Mouse (Mus musculus) stomach, embryonic 14.5 days (tissue): ENCODE measurements around the gene Arhgap24. TPM values are rescaled to one million over a fixed set of nuclear protein-coding genes. Genes with fewer than 3 reads are reported as not detected.

Experiments
- ATAC-seq: fragments of 200-750 bp; cut with Nextera tagmentation; 2 replicates; pipeline ENCODE4 v1.8.0; 2017; ENCODE audit warnings: low read depth, moderate TSS enrichment; ENCODE audit not compliant: insufficient number of reproducible peaks, insufficient read depth, low FRiP score
- H3K27ac ChIP-seq: fragments of 300-500 bp; sonication (generic); 2 replicates; pipeline ENCODE4 v1.5.1; 2014; ENCODE audit warnings: mild to moderate bottlenecking, low read length, moderate library complexity, mixed read lengths
- H3K27me3 ChIP-seq: fragments of 300-500 bp; sonication (generic); 2 replicates; pipeline ENCODE4 v1.6.1; 2014; ENCODE audit warnings: low read length, control low read depth, mixed read lengths; ENCODE audit not compliant: control insufficient read depth, insufficient read depth
- H3K36me3 ChIP-seq: fragments of 300-500 bp; sonication (generic); 2 replicates; pipeline ENCODE4 v1.6.1; 2014; ENCODE audit warnings: mild to moderate bottlenecking, control low read depth, low read length, moderate library complexity, mixed read lengths; ENCODE audit not compliant: control insufficient read depth, insufficient read depth
- H3K4me1 ChIP-seq: fragments of 300-500 bp; sonication (generic); 2 replicates; pipeline ENCODE4 v1.6.1; 2014; ENCODE audit warnings: low read length, control low read depth, mixed read lengths; ENCODE audit not compliant: control insufficient read depth, insufficient read depth
- H3K4me2 ChIP-seq: fragments of 300-500 bp; sonication (generic); replicated peaks from 2 replicates; pipeline ENCODE4 v1.6.1; 2014; ENCODE audit warnings: low read depth, low read length, control low read depth
- H3K4me3 ChIP-seq: fragments of 300-500 bp; sonication (generic); 2 replicates; pipeline ENCODE4 v1.5.1; 2014; ENCODE audit warnings: low read depth, low read length, control low read depth
- H3K9ac ChIP-seq: fragments of 300-500 bp; sonication (generic); replicated peaks from 2 replicates; pipeline ENCODE4 v1.6.1; 2014; ENCODE audit warnings: low read depth, mild to moderate bottlenecking, control low read depth, low read length, moderate library complexity, mixed read lengths
- H3K9me3 ChIP-seq: fragments of 300-500 bp; sonication (generic); 2 replicates; pipeline ENCODE4 v1.6.1; 2016; ENCODE audit warnings: low read depth, low read length, control low read depth; ENCODE audit not compliant: control insufficient read depth
- WGBS: fragments of 180-500 bp; shearing (Covaris S2); extraction: QIAGEN DNeasy Blood & Tissue Kit; methylation state at CpG from one replicate; pipeline ENCODE4 v1.1.7; 2014; 5-methylcytosine and 5-hydroxymethylcytosine counted together
- polyA plus RNA-seq: library from polyadenylated mRNA; unstranded; fragments of >200 nt; fragmentation: Nextera tagmentation; extraction: Ambion mirVana; gene quantifications from 2 replicates; pipeline ENCODE4 v1.2.1, GENCODE M21; 2014

The Arhgap24 gene
- polyA plus RNA-seq, 1 experiment from 2014 or later, result 27.3 TPM

DNA sequence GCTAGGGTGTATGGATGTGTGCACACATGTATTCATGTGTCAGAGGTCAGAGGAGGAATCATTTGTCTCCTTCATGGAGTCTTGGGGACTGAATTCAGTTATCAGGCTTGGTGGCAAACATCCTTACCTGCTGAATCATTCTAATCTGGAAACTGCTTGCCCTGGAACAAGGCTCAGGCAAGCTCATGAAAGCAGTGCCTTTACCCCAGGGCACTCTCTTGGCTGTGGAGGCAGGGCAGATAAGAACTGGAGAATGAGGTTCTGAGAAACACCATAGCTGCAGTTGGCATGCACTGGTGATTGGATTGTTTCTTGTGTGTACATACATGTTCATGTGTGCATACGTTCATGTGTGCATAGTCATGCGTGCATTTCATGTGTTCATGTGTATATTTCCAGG is 132.9 kb downstream of the Arhgap24 start:
- Histone ChIP-seq H3K4me3 (no peak overlapping the region), H3K9ac (no peak overlapping the region), H3K36me3 (no peaks in the 10 kb centered on the region), H3K4me1 (no peaks in the 10 kb centered on the region), H3K27me3 (no peaks in the 10 kb centered on the region), H3K9me3 (no peaks in the 10 kb centered on the region), H3K4me2 (no peak overlapping the region), H3K27ac (no peak overlapping the region)
- 97% methylated on average over 2 of the region's 2 CpGs for WGBS
- no peak for ATAC-seq

DNA sequence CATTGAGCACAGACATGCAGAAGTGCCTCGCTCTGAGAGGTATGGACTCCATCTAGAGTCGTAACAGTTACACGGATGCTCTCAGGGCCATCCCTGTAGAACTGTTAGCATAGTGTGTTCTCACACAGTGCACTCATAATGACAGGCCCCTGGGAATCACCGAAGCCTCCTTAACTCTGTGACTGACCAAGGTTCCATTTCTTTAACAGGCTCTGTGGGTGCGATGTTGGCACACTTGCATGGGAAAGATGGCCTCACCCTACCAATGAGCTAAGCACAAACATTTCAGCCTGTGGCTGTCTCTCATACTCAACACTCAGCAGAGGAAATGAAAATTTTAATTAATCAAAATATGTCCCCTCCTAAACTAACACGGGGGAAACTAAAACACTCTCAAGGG is 134.1 kb downstream of the Arhgap24 start:
- Histone ChIP-seq H3K27me3 (no peaks in the 10 kb centered on the region), H3K4me3 (no peak overlapping the region), H3K9me3 (no peaks in the 10 kb centered on the region), H3K9ac (no peak overlapping the region), H3K27ac (no peak overlapping the region), H3K36me3 (no peaks in the 10 kb centered on the region), H3K4me2 (no peak overlapping the region), H3K4me1 (no peaks in the 10 kb centered on the region)
- ATAC-seq, result no peak
- 88% methylated on average over 6 of the region's 6 CpGs for WGBS

DNA sequence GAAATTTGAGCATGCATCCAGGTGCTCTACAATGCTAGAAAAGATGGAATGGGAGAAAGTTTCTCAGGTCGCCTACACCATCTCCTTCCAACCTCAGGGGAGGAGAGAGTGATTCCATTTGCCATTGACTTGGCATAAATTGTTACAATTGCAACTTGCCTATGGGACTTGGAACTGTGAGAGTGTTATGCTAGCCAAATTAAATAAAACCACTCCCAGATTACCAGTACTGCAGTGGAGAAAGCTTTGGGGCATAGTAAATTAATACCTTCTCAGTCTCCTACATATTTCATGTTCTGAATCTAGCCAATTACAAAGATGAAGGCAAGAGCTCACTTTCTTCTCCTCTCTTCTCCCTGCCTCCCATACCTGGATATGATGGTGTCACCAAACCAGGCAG is 139.8 kb downstream of the Arhgap24 start:
- Histone ChIP-seq H3K9ac (no peak overlapping the region), H3K27me3 (no peaks in the 10 kb centered on the region), H3K27ac (no peak overlapping the region), H3K4me3 (no peak overlapping the region), H3K36me3 (no peaks in the 10 kb centered on the region), H3K9me3 (no peaks in the 10 kb centered on the region), H3K4me1 (no peaks in the 10 kb centered on the region), H3K4me2 (no peak overlapping the region)
- ATAC-seq, result no peak
- WGBS, result 88% methylated on average over 1 of the region's 1 CpGs

DNA sequence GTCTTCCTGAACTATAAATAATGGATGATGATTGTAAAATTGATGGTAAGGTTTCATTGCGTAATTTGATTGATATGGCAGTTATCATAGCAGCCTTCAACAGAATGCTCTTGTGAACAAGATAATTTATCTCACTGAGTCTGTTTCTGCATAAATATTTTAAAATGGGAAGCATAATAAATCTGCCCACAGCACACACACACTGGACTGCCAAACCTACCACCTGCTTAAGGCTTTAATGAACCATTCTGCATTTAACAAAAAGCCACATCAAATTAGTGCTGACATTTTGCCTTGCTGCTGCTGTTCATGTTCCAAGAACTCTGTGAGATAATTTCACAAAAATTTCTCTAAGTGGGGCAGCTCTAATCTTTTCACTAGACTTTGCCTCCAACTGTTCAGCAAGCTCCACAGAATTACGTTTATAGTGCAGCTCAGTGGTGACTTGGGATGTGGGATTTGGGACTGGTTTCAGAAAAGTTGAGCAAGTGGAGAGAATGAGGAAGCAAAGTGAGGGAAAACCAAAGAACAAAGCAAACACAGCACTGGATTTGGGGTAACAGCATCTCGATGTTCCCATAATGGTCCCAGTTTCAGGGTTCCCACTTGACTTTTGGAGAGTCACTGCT is 142.7 kb downstream of the Arhgap24 start:
- WGBS, result 78% methylated on average over 3 of the region's 3 CpGs
- no peak for ATAC-seq
- no peaks in the 10 kb centered on the region for H3K4me1 ChIP-seq
- no peak overlapping the region for H3K4me3 ChIP-seq
- no peak overlapping the region for H3K27ac ChIP-seq
- no peak overlapping the region for H3K9ac ChIP-seq
- H3K27me3 ChIP-seq, result no peaks in the 10 kb centered on the region
- no peak overlapping the region for H3K4me2 ChIP-seq
- H3K9me3 ChIP-seq, result no peaks in the 10 kb centered on the region
- no peaks in the 10 kb centered on the region for H3K36me3 ChIP-seq

DNA sequence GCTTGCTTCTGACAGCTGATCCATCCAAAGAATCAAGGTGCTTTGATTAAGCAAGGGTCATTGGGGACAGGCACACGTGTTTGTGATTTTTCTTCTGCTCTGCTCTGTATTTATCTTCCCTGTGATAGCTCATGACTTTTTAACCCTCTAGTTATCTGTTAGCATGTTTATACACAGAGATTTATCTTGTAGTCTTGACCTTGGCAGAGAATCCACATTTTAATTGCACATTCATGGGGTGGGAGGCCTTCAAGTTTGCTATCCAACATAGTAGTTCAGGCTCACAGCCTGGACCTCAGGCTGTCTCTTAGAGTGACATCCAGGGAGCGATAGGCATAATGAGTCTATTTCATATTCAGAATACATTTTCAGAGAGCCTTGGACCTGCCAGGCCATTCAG is 145.5 kb downstream of the Arhgap24 start:
- no peak for ATAC-seq

DNA sequence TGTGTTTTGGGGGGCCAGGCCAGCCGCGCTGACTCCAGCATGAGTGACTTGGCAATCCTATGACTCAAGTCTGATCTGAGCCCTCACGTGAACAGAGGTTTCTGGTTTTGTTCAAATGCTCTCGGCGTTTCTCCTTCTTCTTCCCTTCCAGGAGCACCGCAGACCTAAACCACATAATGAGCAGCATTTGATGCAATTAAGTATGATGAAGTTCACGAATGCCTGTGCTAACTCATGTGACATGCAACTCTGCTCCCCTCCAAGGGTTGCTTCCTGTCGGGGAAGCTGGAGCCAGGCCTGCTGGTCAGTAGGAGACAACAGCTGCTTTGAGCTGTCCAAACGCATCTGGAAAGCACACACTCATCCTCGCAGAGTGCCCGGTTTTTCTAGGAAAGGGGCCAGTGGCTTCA is 148.2 kb downstream of the Arhgap24 start:
- WGBS, result 48% methylated on average over 11 of the region's 11 CpGs
- Histone ChIP-seq H3K9me3 (no peaks in the 10 kb centered on the region), H3K27ac (no peak overlapping the region), H3K9ac (no peak overlapping the region), H3K36me3 (no peaks in the 10 kb centered on the region), H3K4me1 (0 out of 2 replicates have a peak, but pooled peaks cover 2% of the 10 kb centered on the region), H3K4me3 (no peak overlapping the region), H3K4me2 (no peak overlapping the region), H3K27me3 (no peaks in the 10 kb centered on the region)
- ATAC-seq, result peak; percentile 78; the same call in 1 of the 2 replicates

More for the DNA sequence above, 145.5 kb downstream of the Arhgap24 start:
- Histone ChIP-seq H3K9ac (no peak overlapping the region), H3K4me2 (no peak overlapping the region), H3K4me1 (0 out of 2 replicates have a peak, but pooled peaks cover 2% of the 10 kb centered on the region), H3K27me3 (no peaks in the 10 kb centered on the region), H3K36me3 (no peaks in the 10 kb centered on the region), H3K27ac (no peak overlapping the region), H3K4me3 (no peak overlapping the region), H3K9me3 (no peaks in the 10 kb centered on the region)
- 37% methylated on average over 2 of the region's 2 CpGs for WGBS

DNA sequence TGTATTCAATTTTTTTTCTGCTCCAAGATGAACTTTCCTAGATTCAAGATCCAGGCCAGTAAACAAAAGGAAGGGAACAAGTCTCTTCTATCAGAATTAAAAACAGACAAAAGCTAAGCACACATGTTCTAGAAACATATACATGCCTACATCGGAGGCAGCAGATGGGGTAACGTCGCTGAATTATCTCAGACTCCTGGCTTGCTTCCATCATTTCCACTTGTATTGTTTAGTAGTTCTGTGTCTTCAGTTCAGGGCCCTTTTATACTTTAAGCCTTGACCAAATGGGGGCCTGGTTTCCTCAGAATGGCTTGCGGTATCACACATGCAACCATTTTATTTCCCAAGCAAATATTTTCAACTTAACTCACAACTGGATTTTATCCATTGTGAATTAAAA is 154.4 kb downstream of the Arhgap24 start:
- Histone ChIP-seq H3K9me3 (no peaks in the 10 kb centered on the region), H3K27ac (no peak overlapping the region), H3K27me3 (no peaks in the 10 kb centered on the region), H3K4me2 (no peak overlapping the region), H3K9ac (no peak overlapping the region), H3K4me3 (no peak overlapping the region), H3K4me1 (no peaks in the 10 kb centered on the region), H3K36me3 (no peaks in the 10 kb centered on the region)
- no peak for ATAC-seq
- WGBS, result 46% methylated on average over 4 of the region's 4 CpGs

DNA sequence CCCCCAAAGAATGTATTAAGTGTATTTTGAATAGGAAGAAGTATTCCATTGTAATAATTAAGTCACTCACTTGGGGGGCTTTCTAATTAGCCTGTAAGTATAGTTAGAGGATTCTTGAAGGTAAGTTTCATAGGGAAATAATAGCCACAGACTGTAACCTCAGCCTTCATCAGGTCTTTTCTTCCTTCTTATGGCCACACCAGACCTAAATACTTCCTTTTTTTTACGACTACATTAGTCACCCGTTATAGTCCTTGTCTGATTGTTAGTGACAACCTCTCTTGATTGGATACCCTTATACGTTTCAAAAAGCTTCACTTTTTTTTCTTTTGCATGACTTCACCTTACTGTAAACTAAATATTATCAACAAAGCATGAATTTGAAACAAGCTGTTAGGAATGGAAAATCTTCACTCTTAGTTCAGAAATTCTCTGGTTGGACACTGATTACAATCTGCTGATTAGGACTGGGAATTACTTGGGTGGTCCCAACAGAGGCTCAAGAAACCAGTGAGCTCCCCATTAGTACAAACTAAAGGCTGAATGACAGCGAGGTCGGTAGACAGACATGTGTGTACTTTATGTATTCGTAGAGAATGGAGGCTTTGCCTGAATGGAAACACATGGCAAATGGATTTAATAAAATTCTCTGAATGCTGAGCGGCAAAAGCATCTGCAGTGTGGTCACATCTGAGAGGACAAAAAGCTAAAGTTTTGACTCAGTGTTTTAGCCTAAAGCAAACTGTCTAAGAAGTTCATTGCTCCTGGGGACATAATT is 158.8 kb downstream of the Arhgap24 start:
- Histone ChIP-seq H3K4me2 (no peak overlapping the region), H3K27me3 (no peaks in the 10 kb centered on the region), H3K9me3 (no peaks in the 10 kb centered on the region), H3K4me1 (no peaks in the 10 kb centered on the region), H3K9ac (no peak overlapping the region), H3K27ac (no peak overlapping the region), H3K36me3 (no peaks in the 10 kb centered on the region), H3K4me3 (no peak overlapping the region)
- no peak for ATAC-seq
- 40% methylated on average over 7 of the region's 7 CpGs for WGBS
